Mouse (Mus musculus) spleen, adult 12 weeks (tissue): Measurements from ENCODE around the gene Krt9.

Experiments used
- DNase-seq: peaks from one replicate; pipeline ENCODE4 v3.0.0; 2022; ENCODE audit warnings: low spot score

The Krt9 gene

DNA sequence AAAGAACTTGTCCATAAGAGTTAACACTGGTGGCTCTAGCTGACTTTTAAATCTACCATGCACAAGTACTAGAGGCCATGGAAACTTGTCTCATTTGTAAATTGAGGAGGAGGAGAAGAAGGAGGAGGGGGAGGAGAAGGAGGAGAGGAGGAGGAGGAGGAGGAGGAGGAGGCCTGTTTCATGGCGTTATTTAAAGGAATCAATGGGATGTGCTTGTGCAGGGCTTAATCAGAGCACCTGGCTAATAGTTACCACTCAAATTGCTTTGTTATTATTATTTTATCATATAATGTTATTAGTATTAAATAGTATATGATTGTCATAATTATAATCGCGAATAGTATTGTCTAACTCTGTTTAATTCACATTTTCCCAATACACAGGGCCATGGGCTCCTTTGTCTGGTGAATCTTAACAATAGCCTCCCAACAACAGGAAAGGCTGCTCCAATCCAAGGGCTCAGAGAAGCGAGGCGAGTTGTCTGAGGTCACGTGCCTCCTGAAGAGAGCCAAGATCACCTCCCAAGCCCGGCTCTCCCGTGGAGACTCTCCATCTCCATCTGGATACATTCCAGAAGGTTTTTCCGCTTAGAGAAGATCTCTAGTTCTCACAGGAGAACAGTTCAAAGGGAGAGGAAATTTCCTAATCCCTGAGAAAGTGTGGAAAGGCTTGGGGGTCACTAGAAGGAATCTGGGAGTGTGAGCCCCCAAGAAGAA is 44.3 kb downstream of the Krt9 start, which contains the start of gene Krt19:
Gene Krt19, minus strand, starts transcription at position 51 of the 716 bp plus-strand sequence.
- DNase-seq: no peak

DNA sequence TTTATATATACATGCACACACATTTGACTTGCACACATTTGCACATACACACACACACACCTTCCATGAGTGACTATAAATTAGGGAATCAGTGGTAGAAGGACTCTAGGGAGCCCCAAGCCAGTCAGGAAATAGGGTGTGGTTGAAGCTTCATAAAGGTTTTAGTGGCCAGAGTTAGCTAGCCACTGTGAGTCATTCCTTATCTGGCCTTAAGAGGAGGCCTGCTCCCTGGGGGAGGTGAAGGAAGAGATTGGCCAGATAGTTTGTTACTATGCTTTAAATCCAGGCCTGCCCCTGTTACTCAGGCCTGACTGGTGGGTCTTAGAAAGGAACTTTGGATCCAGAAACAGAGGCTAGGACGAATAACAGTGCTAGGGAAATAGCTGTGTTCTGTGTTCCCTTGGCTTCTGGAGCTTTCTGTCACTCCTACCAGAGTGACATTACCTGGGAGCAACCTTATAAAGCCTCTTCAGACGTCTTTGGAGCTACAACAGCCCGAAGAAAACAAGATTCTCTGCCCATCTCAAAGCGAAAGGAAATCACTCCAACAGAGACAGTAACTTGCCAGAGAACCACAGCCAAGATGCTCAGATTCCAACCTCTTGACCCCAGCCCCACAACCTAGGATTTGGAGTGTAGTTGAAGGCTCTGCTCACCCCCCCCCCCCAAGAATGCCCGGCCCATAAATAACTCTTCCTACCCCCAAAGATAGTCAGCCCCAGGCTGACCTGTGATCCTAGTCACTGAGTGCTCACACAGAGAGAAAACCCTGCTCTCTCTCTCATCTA is 45.3 kb downstream of the Krt9 start:
- DNase-seq: no peak

DNA sequence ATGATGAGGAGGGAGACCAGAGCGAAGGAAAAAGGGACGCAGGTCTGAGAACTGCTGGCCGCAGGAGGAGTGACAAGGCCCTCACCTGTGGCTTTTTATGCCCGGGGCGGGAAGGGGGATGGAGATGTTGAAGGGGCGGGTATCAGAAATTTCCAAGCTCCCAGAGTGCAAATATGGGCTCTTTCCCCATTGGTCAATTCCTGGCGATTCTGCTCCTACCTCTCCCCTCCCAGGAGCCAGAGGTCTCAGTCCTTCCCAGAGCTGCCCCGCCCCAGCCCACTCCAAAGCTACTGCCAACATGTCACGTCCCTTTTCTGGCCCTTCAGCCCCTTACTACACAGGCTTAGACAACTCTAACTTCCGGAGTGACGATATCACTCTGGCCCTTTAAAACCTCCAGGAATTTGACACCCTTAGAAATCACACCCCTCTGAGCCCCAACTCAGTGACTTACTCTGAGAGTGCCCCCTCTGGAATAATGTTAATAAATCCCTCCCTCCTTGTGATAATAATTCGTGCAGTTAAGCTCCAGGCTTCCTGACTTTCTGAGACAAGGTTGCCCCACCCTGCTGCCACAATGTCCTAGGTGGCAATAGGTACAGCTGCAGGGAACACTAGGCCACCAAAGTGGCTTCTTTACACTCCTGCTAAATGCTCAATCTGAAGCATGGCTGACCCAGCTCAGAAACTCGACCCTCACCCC is 47.0 kb downstream of the Krt9 start:
- no peak for DNase-seq

- DNase-seq: no peak
Observed at GRCm38 (mm10) chr11:100145104-100145503, 47.9 kb downstream of the Krt9 start.

- no peak for DNase-seq
Observed at GRCm38 (mm10) chr11:100140966-100141365, 52.1 kb downstream of the Krt9 start.

DNA sequence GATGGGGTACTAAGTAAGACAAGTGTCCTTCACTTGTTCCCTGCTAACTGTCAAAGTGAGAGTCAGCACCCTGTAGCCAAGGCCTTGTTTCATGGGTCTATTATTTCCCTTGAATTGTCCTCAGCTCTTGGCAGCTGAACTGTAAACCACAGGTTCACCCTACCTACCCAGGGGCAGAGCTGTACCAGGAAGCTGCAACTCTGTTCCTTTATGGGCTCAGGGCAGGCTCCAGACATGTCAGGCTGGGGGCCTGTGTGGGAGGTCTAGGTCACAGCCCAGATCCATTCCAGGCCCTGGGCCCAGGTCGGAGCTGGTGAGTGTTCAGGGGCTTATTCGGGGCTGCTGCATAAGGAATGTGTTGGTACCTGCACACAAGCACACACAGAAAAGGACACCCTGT is 53.7 kb downstream of the Krt9 start:
- no peak for DNase-seq

DNA sequence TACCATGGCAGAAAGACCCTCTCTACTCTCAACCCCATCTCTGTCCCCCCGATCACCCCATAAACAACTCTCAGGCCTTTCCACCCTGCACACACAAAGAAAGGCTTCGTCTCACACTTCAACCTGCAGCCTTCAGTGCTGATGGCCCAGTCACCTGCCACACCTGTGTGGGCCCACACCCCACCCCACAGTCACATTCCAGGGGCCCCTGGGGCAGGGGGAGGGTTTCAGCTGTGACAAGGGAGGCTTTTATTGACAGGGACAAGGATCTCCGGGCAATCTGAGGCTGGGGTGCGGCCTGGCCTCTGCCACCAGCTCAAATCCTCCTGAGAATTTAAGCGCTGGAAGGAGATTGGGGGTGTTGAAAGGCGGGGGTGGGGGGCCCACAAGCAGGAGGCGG is 54.2 kb downstream of the Krt9 start:
- DNase-seq: no peak

GRCm38 (mm10) chr11:100137693-100138092 is 55.4 kb downstream of the Krt9 start:
- no peak for DNase-seq
